Mouse (Mus musculus) C2C12 (cell line): ENCODE results near the gene 2310030G06Rik. TPM values are rescaled to one million over a fixed set of nuclear protein-coding genes. Genes with fewer than 3 reads are reported as not detected.

Experiments
- H3K27me3 ChIP-seq: one replicate; pipeline ENCODE4 v1.6.1; 2011; ENCODE audit not compliant: control insufficient read depth, insufficient read depth, insufficient read length
- H3K36me3 ChIP-seq: one replicate; pipeline ENCODE4 v1.6.1; 2011; ENCODE audit not compliant: control insufficient read depth, insufficient read depth
- H3K4me3 ChIP-seq: one replicate; pipeline ENCODE4 v1.5.1; 2011; ENCODE audit warnings: mild to moderate bottlenecking, control low read depth; ENCODE audit not compliant: poor library complexity, insufficient read depth, severe bottlenecking
- H3K79me2 ChIP-seq: one replicate; pipeline ENCODE4 v1.6.1; 2011; ENCODE audit not compliant: control insufficient read depth, insufficient read depth
- H3K79me3 ChIP-seq: one replicate; pipeline ENCODE4 v1.6.1; 2011; ENCODE audit warnings: low read depth, control low read depth
- H3ac ChIP-seq: one replicate; pipeline ENCODE3; 2011; ENCODE audit warnings: low read depth; ENCODE audit not compliant: control insufficient read depth, insufficient read length
- CEBPB ChIP-seq: IDR thresholded peaks from one replicate; pipeline ENCODE4 v1.6.1; 2011; ENCODE audit warnings: low read depth, mild to moderate bottlenecking, control low read depth, moderate library complexity
- CTCF ChIP-seq: IDR thresholded peaks from one replicate; pipeline ENCODE4 v1.5.1; 2011; ENCODE audit not compliant: control insufficient read depth, insufficient read depth, insufficient read length
- FOSL1 ChIP-seq: IDR thresholded peaks from one replicate; pipeline ENCODE4 v1.8.0; 2011; ENCODE audit warnings: mild to moderate bottlenecking, low read length; ENCODE audit not compliant: poor library complexity, insufficient read depth, severe bottlenecking
- MAX ChIP-seq: IDR thresholded peaks from one replicate; pipeline ENCODE4 v1.6.1; 2011; ENCODE audit warnings: mild to moderate bottlenecking, control low read depth
- MYOD1 ChIP-seq: IDR thresholded peaks from one replicate; pipeline ENCODE4 v1.6.1; 2011; ENCODE audit warnings: low read depth; ENCODE audit not compliant: control insufficient read depth, insufficient read length
- MYOG ChIP-seq: IDR thresholded peaks from one replicate; pipeline ENCODE4 v1.6.1; 2011; ENCODE audit not compliant: control insufficient read depth, insufficient read length; ENCODE audit errors: extremely low read depth
- USF1 ChIP-seq: IDR thresholded peaks from one replicate; pipeline ENCODE4 v1.6.1; 2011; ENCODE audit warnings: low read depth, mild to moderate bottlenecking, control low read depth, moderate library complexity
- polyA plus RNA-seq: library from polyadenylated mRNA; unstranded; fragments of >200 nt; fragmentation: generic; extraction: Trizol; gene quantifications from one replicate; pipeline ENCODE4 v1.2.1, GENCODE M21; 2012; ENCODE audit warnings: missing spikeins

2310030G06Rik gene
- polyA plus RNA-seq, 1 experiment = 1.3 TPM

DNA sequence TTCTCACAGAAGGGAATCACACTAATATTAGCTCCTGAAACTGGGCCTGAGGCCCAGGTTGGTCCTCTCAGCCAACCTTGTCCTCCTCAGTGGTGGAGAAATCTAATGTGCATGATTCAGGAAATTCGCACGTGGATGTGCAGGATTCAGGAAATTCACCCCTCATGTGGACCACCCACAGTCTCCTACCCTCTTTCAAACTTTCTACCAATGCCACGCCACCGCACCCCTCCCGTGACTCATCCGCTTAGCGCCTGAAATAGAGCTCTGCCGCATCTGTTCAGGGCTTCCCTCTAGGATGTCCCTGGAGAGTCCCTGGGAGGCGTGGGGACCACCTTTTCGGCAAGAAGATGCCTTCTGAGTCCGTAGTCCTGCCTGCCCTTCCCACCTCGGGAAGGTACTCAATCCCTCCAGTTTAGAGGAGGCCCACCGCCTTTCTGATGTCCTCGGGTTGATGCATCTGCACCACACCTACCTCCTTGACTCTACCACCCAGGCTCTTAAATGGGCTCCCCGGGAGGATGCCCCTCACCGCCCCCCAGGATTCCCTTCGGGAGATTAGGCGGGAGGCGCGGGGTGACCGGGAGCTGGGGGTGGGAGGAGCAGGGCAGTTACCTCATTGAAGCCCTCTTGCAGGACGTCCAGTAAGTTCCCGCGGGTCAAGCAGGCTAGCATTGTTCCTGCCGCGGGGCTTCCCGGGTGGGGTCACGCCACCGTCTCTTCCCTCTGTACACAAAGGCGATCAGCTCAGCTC lies 19.0 kb downstream of the 2310030G06Rik start:
- Histone ChIP-seq H3K36me3 (no peaks in the 10 kb centered on the region), H3ac (peak overlapping the region; percentile 63), H3K79me3 (no peaks in the 10 kb centered on the region), H3K27me3 (no peaks in the 10 kb centered on the region), H3K4me3 (peak overlapping the region; percentile 32), H3K79me2 (no peaks in the 10 kb centered on the region)
- no peak for TF ChIP-seq MAX
- peak; percentile 46 for TF ChIP-seq MYOD1

DNA sequence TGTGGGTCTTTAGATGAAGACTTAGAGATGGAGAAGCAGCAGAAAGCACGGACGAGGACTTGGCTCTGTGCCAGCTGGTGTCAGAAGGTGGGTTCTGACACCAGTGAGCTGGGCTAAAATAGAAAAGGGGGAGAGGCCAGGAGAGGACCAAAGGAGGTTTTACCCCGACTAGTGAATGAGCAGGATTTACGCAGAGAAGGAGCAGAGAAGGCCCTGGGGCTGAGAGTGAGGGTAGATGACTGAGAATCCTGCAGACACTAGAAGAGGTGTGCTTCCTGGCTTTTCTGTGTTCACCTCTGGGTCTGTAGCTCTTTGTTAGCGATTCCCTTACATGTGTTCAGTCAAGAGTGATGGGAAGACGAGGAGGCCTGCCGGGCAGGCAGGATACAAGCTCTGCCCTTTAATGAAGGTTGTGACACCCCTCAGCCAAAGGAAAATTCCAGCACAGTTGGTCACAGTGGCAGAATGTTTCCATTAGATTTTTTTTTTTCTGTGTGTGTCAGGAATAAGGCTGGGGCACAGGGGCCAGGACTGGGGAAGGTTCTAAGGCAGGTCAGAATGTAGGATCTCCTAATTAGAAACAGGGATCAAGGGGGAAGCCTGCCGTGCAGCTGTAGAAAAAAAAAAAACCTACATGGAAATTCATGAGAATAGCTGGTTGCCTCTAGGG lies 20.3 kb downstream of the 2310030G06Rik start:
- TF ChIP-seq MYOD1 (no peak), MAX (no peak), CEBPB (no peak), USF1 (no peak), FOSL1 (no peak), MYOG (no peak)
- no peaks in the 10 kb centered on the region for H3K27me3 ChIP-seq
- no peaks in the 10 kb centered on the region for H3K79me3 ChIP-seq
- H3K79me2 ChIP-seq = no peaks in the 10 kb centered on the region
- H3ac ChIP-seq = no peak overlapping the region
- H3K4me3 ChIP-seq = no peak overlapping the region
- H3K36me3 ChIP-seq = no peaks in the 10 kb centered on the region

DNA sequence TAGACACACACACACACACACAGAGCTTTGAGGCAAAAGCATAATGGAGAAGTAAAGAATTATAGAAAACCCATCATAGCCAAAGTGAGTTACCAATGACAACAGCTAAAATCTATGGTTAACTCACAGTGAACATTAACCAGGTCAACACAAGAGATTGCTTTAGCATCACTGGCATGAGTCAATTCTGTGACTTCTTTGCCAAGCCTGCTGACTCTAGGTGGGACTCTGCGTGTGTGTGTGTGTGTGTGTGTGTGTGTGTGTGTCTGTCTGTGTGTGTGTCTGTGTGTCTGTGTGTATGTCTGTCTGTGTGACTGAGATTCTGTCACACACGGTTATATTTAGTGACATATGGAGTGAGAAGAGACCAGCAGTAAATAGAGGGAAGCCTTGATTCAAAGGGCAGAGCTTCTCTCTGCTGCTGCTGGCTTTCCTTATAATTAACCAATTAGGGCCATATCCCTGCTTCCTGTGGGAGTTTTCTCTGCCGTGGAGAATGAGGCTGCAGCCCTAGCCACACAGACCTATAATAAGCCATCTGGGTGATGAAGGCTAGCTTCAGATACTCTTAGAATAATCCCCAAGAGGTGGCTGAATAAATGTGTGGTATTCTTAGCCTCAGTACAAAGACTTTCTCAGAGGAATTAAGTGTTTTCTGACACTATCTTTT lies 21.5 kb downstream of the 2310030G06Rik start:
- Histone ChIP-seq H3K79me3 (no peaks in the 10 kb centered on the region), H3K4me3 (no peak overlapping the region)

DNA sequence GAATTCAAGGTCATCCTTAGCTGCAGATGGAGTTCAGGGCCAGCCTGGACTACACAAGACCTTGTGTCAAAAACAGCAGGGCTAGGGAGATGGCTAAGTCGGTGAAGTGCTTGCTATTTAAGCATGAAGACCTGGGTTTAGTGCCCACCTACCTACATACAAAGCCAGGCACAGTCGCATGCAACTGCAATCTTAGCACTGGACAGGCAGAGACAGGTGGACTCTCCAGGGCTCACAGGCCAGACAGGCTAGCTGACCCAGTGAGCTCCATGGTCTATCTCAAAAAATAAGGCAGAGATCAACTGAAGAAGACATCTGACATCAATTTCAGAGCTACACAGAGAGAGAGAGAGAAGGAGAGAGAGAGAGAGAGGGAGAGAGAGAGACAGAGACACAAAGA lies 22.2 kb downstream of the 2310030G06Rik start:
- Histone ChIP-seq H3K27me3 (no peaks in the 10 kb centered on the region), H3K36me3 (no peaks in the 10 kb centered on the region), H3K79me3 (no peaks in the 10 kb centered on the region), H3K4me3 (no peak overlapping the region), H3ac (no peak overlapping the region), H3K79me2 (no peaks in the 10 kb centered on the region)
- TF ChIP-seq MAX (no peak), MYOD1 (no peak), CTCF (no peak), MYOG (no peak), USF1 (no peak), CEBPB (no peak)

More for the DNA sequence above, 21.5 kb downstream of the 2310030G06Rik start:
- H3K79me2 ChIP-seq = no peaks in the 10 kb centered on the region
- no peak overlapping the region for H3ac ChIP-seq
- H3K27me3 ChIP-seq = no peaks in the 10 kb centered on the region
- TF ChIP-seq CEBPB (no peak), MYOD1 (no peak), CTCF (no peak), MAX (no peak), FOSL1 (no peak), MYOG (no peak), USF1 (no peak)
- no peaks in the 10 kb centered on the region for H3K36me3 ChIP-seq

DNA sequence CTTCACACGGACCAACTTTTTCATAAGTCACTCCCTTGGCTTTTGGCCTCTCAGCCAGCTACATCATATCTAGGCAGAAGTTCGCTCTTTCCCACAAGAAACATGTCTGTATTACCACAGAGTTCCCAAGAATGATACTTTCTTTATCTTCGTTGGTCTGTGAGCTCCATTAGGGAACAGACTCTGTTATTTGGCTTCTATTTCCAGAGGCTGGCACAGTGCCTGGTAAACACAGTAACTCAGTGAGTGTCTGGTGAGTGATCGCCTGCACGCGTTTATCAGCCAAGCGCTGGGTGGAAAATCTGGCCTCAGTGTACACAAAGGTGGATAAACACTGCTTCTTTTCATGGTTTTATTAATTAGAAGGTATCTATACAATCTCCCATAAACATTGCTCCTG lies 22.9 kb downstream of the 2310030G06Rik start:
- H3K27me3 ChIP-seq = no peaks in the 10 kb centered on the region
- no peaks in the 10 kb centered on the region for H3K36me3 ChIP-seq
- no peaks in the 10 kb centered on the region for H3K79me2 ChIP-seq
- no peak overlapping the region for H3ac ChIP-seq
- TF ChIP-seq MYOD1 (no peak), MYOG (no peak), MAX (no peak), CTCF (no peak), CEBPB (no peak), FOSL1 (no peak)
- H3K79me3 ChIP-seq = no peaks in the 10 kb centered on the region
- no peak overlapping the region for H3K4me3 ChIP-seq
